8 mouse cellular contexts compared by ENCODE assay signal in the genomic region with DNA sequence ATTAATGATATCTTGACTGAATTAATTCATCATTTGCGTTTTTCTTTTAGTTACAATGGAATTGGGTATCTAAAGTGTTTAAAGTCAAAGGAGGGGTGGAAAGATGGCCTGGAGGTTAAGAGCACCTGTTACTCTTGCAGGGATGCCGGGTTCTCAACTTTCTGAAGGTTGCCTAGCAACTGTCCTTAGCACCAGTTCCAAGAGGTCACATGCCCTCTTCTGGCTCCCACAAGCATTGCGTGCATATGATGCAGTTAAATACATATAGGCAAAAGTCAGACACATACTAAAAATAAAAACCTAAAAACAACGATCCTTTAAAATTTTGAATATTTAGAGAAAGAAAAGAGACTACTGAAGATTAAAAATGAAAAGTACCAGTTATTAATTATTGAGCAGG. TPM values are rescaled to one million over a fixed set of nuclear protein-coding genes. Genes with fewer than 3 reads are reported as not detected.
DNase-seq lines count a peak whose midpoint lies in the region; ATAC-seq and TF ChIP-seq lines count a peak whose summit lies in the region.

No protein-coding gene starts in this region.

- H3K9me3 ChIP-seq in forebrain, embryonic 11.5 days (ENCODE audit: control insufficient read depth, low read length) = no peaks in the 10 kb centered on the region
- H3K9me3 ChIP-seq in forebrain, embryonic 16.5 days (ENCODE audit: control insufficient read depth, low read length) = no peaks in the 10 kb centered on the region
- H3K9me3 ChIP-seq in limb, embryonic 14.5 days (ENCODE audit: control insufficient read depth, low read length) = no peaks in the 10 kb centered on the region

- ATAC-seq in forebrain, embryonic 11.5 days (replicated peaks; ENCODE audit: low FRiP score) = no peak
- ATAC-seq in forebrain, embryonic 16.5 days = no peak
- ATAC-seq in limb, embryonic 14.5 days (ENCODE audit: low FRiP score, low read depth) = 0 out of 2 replicates have a peak, but pooled peaks have one; percentile 60

- no peak overlapping the region for H3K4me3 ChIP-seq in forebrain, embryonic 11.5 days (ENCODE audit: low read depth, low read length)
- H3K4me3 ChIP-seq in forebrain, embryonic 16.5 days (replicated peaks; ENCODE audit: low read length) = no peak overlapping the region
- no peak overlapping the region for H3K4me3 ChIP-seq in limb, embryonic 14.5 days (replicated peaks; ENCODE audit: low read length)

- H3K4me1 ChIP-seq in forebrain, embryonic 11.5 days (replicated peaks; ENCODE audit: control insufficient read depth, insufficient read depth, low read length) = 0 out of 2 replicates have a peak, but pooled peaks cover 2% of the 10 kb centered on the region
- H3K4me1 ChIP-seq in forebrain, embryonic 16.5 days (replicated peaks; ENCODE audit: control insufficient read depth, insufficient read depth, low read length) = peaks cover 8% of the 10 kb centered on the region
- 0 out of 2 replicates have a peak, but pooled peaks cover 3% of the 10 kb centered on the region for H3K4me1 ChIP-seq in limb, embryonic 14.5 days (ENCODE audit: control insufficient read depth, insufficient read depth, low read length)

- peak; percentile 69 for DNase-seq in forebrain, embryonic 11.5 days (ENCODE audit: low spot score)
- DNase-seq in CD8-positive naive resting alpha-beta T cell, adult 2 months (ENCODE audit: low read depth in 2 of 2, low spot score in 2 of 2) = peak; percentile 20 to 57
- DNase-seq in embryo, embryonic 9.5 days (ENCODE audit: extremely low spot score) = peak; percentile 27
- DNase-seq in limb, embryonic 14.5 days (ENCODE audit: low spot score) = peak; percentile 32
- DNase-seq in retina, postnatal 1 day = peak; percentile 63
- no peak for DNase-seq in urinary bladder, postnatal 14 days (ENCODE audit: low spot score)
- DNase-seq in layer of hippocampus, adult 9-11 months = no peak

- TF ChIP-seq POLR2A in limb, embryonic 14.5 days (IDR thresholded peaks at IDR 0.05; ENCODE audit: borderline replicate concordance, extremely low read depth, insufficient read depth, insufficient read length) = no peak

- no peak overlapping the region for H3K27ac ChIP-seq in forebrain, embryonic 11.5 days (ENCODE audit: low read depth, low read length)
- no peak overlapping the region for H3K27ac ChIP-seq in forebrain, embryonic 16.5 days (ENCODE audit: low read length)
- no peak overlapping the region for H3K27ac ChIP-seq in limb, embryonic 14.5 days (replicated peaks; ENCODE audit: low read depth, low read length)

- 57% methylated on average over 4 of the region's 4 CpGs for WGBS in forebrain, embryonic 11.5 days
- WGBS in forebrain, embryonic 16.5 days = 46% methylated on average over 4 of the region's 4 CpGs
- 57% methylated on average over 4 of the region's 4 CpGs for WGBS in limb, embryonic 14.5 days

- H3K36me3 ChIP-seq in forebrain, embryonic 11.5 days (ENCODE audit: control insufficient read depth, insufficient read depth, low read length) = no peaks in the 10 kb centered on the region; the same call in 1 of the 2 replicates
- H3K36me3 ChIP-seq in forebrain, embryonic 16.5 days (ENCODE audit: control insufficient read depth, insufficient read depth) = peaks cover 7% of the 10 kb centered on the region
- H3K36me3 ChIP-seq in limb, embryonic 14.5 days (ENCODE audit: control insufficient read depth, insufficient read depth, low read length) = peaks cover 24% of the 10 kb centered on the region

- H3K4me2 ChIP-seq in forebrain, embryonic 11.5 days (ENCODE audit: low read depth, low read length, severe bottlenecking) = no peak overlapping the region
- no peak overlapping the region for H3K4me2 ChIP-seq in forebrain, embryonic 16.5 days (ENCODE audit: low read length)
- no peak overlapping the region for H3K4me2 ChIP-seq in limb, embryonic 14.5 days (replicated peaks; ENCODE audit: low read depth, low read length, severe bottlenecking)

- H3K9ac ChIP-seq in forebrain, embryonic 11.5 days (ENCODE audit: low read length) = no peak overlapping the region
- H3K9ac ChIP-seq in forebrain, embryonic 16.5 days (replicated peaks; ENCODE audit: low read depth, low read length) = no peak overlapping the region
- H3K9ac ChIP-seq in limb, embryonic 14.5 days (ENCODE audit: low read depth, low read length, severe bottlenecking) = no peak overlapping the region

- H3K27me3 ChIP-seq in forebrain, embryonic 11.5 days (ENCODE audit: control insufficient read depth, insufficient read depth, low read length) = no peaks in the 10 kb centered on the region
- H3K27me3 ChIP-seq in forebrain, embryonic 16.5 days (replicated peaks; ENCODE audit: control insufficient read depth, insufficient read depth, low read length) = no peaks in the 10 kb centered on the region
- H3K27me3 ChIP-seq in limb, embryonic 14.5 days (ENCODE audit: control insufficient read depth, insufficient read depth, low read length) = no peaks in the 10 kb centered on the region

RNA-seq across cellular contexts. Expression of a gene that starts 10.2 kb away (rescaled TPM):
- 91.0 and 91.6 TPM in 2 replicates for polyA plus RNA-seq in forebrain, embryonic 11.5 days (2014; fragmentation: Nextera tagmentation; extraction: Ambion mirVana)
- 79.4 and 93.1 TPM in 2 replicates for polyA plus RNA-seq in forebrain, embryonic 16.5 days (2015; fragmentation: Nextera tagmentation; extraction: Ambion mirVana)
- 80.9 and 84.1 TPM in 2 replicates for polyA plus RNA-seq in limb, embryonic 14.5 days (2012; rRNA removed)
- polyA plus RNA-seq in limb, embryonic 14.5 days (2014; fragmentation: Nextera tagmentation; extraction: Ambion mirVana) = 55.3 and 65.7 TPM in 2 replicates

RNA-seq across cellular contexts. Expression of a gene that starts 53.8 kb away (rescaled TPM):
- 123 and 133 TPM in 2 replicates for polyA plus RNA-seq in forebrain, embryonic 11.5 days (2014; fragmentation: Nextera tagmentation; extraction: Ambion mirVana)
- 99.1 and 104 TPM in 2 replicates for polyA plus RNA-seq in forebrain, embryonic 16.5 days (2015; fragmentation: Nextera tagmentation; extraction: Ambion mirVana)
- polyA plus RNA-seq in limb, embryonic 14.5 days (2012; rRNA removed) = 56.9 and 59.4 TPM in 2 replicates
- 93.3 and 94.0 TPM in 2 replicates for polyA plus RNA-seq in limb, embryonic 14.5 days (2014; fragmentation: Nextera tagmentation; extraction: Ambion mirVana)

RNA-seq across cellular contexts. Expression of a gene that starts 53.8 kb away (rescaled TPM):
- polyA plus RNA-seq in forebrain, embryonic 11.5 days (2014; fragmentation: Nextera tagmentation; extraction: Ambion mirVana) = 73.8 and 82.5 TPM in 2 replicates
- 55.0 and 63.4 TPM in 2 replicates for polyA plus RNA-seq in forebrain, embryonic 16.5 days (2015; fragmentation: Nextera tagmentation; extraction: Ambion mirVana)
- 30.4 and 42.3 TPM in 2 replicates for polyA plus RNA-seq in limb, embryonic 14.5 days (2012; rRNA removed)
- 54.0 and 62.9 TPM in 2 replicates for polyA plus RNA-seq in limb, embryonic 14.5 days (2014; fragmentation: Nextera tagmentation; extraction: Ambion mirVana)

Comparison
In these comparisons a context has a peak if more than half of its experiments do, and no peak if none do; other contexts are left out.
1. DNase-seq: peak in forebrain, embryonic 11.5 days (single experiment), CD8-positive naive resting alpha-beta T cell, adult 2 months (2 of 2), embryo, embryonic 9.5 days (single experiment), limb, embryonic 14.5 days (single experiment) and retina, postnatal 1 day (single experiment); none in urinary bladder, postnatal 14 days (single experiment) and layer of hippocampus, adult 9-11 months (single experiment).